Mouse (Mus musculus) heart, embryonic 14.5 days (tissue): Measurements from ENCODE around the gene Smg9. TPM values are rescaled to one million over a fixed set of nuclear protein-coding genes. Genes with fewer than 3 reads are reported as not detected.

Source experiments
- ATAC-seq: fragments of 200-750 bp; cut with Nextera tagmentation; 2 replicates; pipeline ENCODE4 v1.8.0; 2017; ENCODE audit warnings: low read depth, moderate TSS enrichment; ENCODE audit not compliant: insufficient number of reproducible peaks, insufficient read depth, low FRiP score
- H3K27ac ChIP-seq, 2 experiments: fragments of 200-500 bp in 1 of 2; fragments of 300-500 bp in 1 of 2; sonication (generic) in 1 of 2; replicated peaks in 1 of 2; 2 replicates each; pipeline ENCODE4 v1.5.1; 2012 to 2014; ENCODE audit warnings: low read depth in 2 of 2, low read length in 2 of 2, control low read depth in 1 of 2, mild to moderate bottlenecking in 1 of 2, mixed read lengths in 1 of 2; ENCODE audit not compliant: control insufficient read depth in 1 of 2, insufficient read depth in 1 of 2
- H3K27me3 ChIP-seq: fragments of 300-500 bp; sonication (generic); 2 replicates; pipeline ENCODE4 v1.6.1; 2014; ENCODE audit warnings: mild to moderate bottlenecking, low read length, control low read depth; ENCODE audit not compliant: control insufficient read depth, insufficient read depth
- H3K36me3 ChIP-seq: fragments of 300-500 bp; sonication (generic); 2 replicates; pipeline ENCODE4 v1.6.1; 2014; ENCODE audit warnings: mild to moderate bottlenecking, control low read depth, low read length, mixed read lengths; ENCODE audit not compliant: control insufficient read depth, insufficient read depth
- H3K4me1 ChIP-seq, 2 experiments: fragments of 200-500 bp in 1 of 2; fragments of 300-500 bp in 1 of 2; sonication (generic) in 1 of 2; 2 replicates each; pipeline ENCODE4 v1.6.1; 2012 to 2014; ENCODE audit warnings: low read length in 2 of 2, control low read depth in 1 of 2, mixed read lengths in 1 of 2; ENCODE audit not compliant: control insufficient read depth in 2 of 2, insufficient read depth in 2 of 2
- H3K4me2 ChIP-seq: fragments of 300-500 bp; sonication (generic); 2 replicates; pipeline ENCODE4 v1.6.1; 2014; ENCODE audit warnings: mild to moderate bottlenecking, low read length
- H3K4me3 ChIP-seq, 2 experiments: fragments of 200-500 bp in 1 of 2; fragments of 300-500 bp in 1 of 2; sonication (generic) in 1 of 2; 2 replicates each; pipeline ENCODE4 v1.5.1; 2012 to 2014; ENCODE audit warnings: low read length in 2 of 2, mild to moderate bottlenecking in 2 of 2, control low read depth in 1 of 2, low read depth in 1 of 2, moderate library complexity in 1 of 2; ENCODE audit not compliant: control insufficient read depth in 1 of 2, insufficient read depth in 1 of 2
- H3K9ac ChIP-seq: fragments of 300-500 bp; sonication (generic); 2 replicates; pipeline ENCODE4 v1.6.1; 2014; ENCODE audit warnings: mild to moderate bottlenecking, low read length
- H3K9me3 ChIP-seq: fragments of 300-500 bp; sonication (generic); 2 replicates; pipeline ENCODE4 v1.6.1; 2016; ENCODE audit warnings: low read length, control low read depth; ENCODE audit not compliant: control insufficient read depth
- WGBS: fragments of 180-500 bp; shearing (Covaris S2); extraction: QIAGEN DNeasy Blood & Tissue Kit; methylation state at CpG from one replicate; pipeline ENCODE4 v1.1.7; 2014; 5-methylcytosine and 5-hydroxymethylcytosine counted together
- polyA plus RNA-seq: library from polyadenylated mRNA; unstranded; fragments of >200 nt; fragmentation: Nextera tagmentation; extraction: Ambion mirVana; gene quantifications from 2 replicates; pipeline ENCODE4 v1.2.1, GENCODE M21; 2014

Gene Smg9
- polyA plus RNA-seq, 1 experiment from 2014 or later: 20.7 TPM

DNA sequence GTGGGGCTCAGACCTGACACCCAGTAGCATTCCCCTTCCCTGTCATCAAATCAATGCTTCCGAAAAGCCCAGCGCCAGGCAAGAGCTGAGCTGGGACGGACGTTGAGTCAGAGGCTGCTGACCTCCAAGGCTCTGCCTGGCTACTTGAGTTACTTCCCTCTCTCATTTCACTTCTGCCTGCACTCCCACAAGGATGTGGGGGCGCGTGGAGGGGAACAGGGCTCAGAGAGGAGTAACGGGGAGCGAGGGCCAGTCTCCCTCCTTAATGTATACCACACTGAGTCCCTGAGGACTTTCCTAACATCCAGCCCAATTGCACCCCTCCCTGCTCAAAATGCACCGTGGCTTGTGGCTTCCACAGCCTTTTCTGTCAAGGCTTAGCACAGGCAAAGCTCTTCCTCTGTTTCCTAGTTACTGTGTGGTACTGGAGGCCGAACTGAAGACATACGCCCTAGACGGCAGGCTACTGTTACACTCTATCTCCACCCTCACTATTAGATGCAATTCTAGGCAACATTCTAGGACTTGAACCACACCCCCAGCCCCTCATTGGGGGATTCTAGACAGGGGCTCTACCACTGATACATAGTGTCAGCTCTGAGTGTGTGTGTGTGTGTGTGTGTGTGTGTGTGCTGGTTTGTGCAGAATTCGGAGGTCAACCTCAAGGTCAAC, 9.8 kb upstream of the Smg9 start:
- no peak for ATAC-seq
- WGBS: 49% methylated on average over 13 of the region's 13 CpGs

DNA sequence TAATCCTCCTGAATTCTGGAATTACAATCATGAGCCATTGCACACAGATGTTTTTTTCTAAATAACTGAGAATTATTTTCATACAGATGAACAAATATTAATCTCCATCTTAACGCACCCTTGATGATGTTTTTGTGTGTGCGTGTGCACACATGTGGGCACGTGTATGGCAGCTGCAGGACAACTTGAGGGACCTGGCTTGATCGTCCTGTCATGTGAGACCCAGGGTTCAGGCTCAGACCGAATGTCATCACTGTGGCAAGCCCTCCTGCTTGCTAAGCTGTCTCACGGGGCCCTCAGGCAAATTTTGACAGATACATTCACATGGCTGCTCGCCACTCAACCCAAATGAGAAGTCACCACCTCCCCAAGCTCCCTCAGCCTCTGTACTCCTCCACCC, 8.9 kb upstream of the Smg9 start:
- Histone ChIP-seq H3K4me2 (no peak overlapping the region), H3K4me3 (no peak overlapping the region), H3K27me3 (no peaks in the 10 kb centered on the region), H3K36me3 (no peaks in the 10 kb centered on the region), H3K4me1 (no peaks in the 10 kb centered on the region), H3K9me3 (no peaks in the 10 kb centered on the region), H3K9ac (no peak overlapping the region), H3K27ac (no peak overlapping the region)
- no peak for ATAC-seq
- 70% methylated on average over 7 of the region's 7 CpGs for WGBS

More for the DNA sequence above, 9.8 kb upstream of the Smg9 start:
- no peak overlapping the region for H3K4me3 ChIP-seq
- no peak overlapping the region for H3K4me2 ChIP-seq
- no peak overlapping the region for H3K27ac ChIP-seq
- H3K9ac ChIP-seq: no peak overlapping the region
- H3K4me1 ChIP-seq: no peaks in the 10 kb centered on the region
- no peaks in the 10 kb centered on the region for H3K9me3 ChIP-seq
- no peaks in the 10 kb centered on the region for H3K27me3 ChIP-seq
- no peaks in the 10 kb centered on the region for H3K36me3 ChIP-seq

DNA sequence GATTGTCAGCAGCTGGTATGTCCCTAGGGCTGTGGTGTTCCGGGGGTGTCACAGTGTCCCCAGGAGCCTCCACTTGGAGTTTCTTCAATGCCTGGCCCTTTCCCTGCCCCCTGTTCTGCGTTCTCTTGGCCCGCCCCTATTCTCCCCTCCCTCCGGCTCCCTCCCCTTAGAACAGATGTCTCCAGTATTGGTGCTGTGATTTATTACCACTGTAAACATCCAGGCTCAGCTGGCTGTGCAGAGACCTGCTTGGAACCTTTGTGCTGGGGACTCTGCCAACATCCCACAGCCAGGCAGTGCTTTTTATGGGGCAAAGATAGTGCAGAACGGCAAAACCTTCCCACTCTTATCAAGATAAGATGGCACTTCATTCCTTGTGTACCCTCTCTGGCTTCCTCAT, 8.3 kb upstream of the Smg9 start:
- WGBS: 43% methylated on average over 5 of the region's 5 CpGs

DNA sequence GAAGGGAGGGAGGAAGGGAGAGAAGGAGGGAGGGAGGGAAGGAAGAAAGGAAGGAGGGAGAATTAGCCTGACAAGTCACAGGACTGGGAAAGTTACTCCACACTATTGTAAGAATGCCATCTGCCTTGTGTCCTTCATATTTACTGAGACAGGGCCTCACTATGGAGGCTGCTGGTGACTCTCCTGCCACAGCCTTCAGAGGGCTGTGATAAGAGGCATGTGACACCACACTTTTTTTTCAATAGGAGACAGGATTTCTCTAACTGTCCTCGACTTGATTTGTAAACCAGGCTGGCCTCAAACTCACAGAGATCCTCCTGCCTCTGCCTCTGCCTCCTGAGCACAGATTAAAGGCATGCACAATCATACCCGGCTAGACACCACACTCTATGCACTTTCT, 7.7 kb upstream of the Smg9 start:
- WGBS: 69% methylated on average over 2 of the region's 2 CpGs

More for the DNA sequence above, 8.3 kb upstream of the Smg9 start:
- Histone ChIP-seq H3K4me2 (no peak overlapping the region), H3K9me3 (no peaks in the 10 kb centered on the region), H3K36me3 (no peaks in the 10 kb centered on the region), H3K4me1 (no peaks in the 10 kb centered on the region), H3K27ac (no peak overlapping the region), H3K9ac (no peak overlapping the region), H3K4me3 (no peak overlapping the region), H3K27me3 (no peaks in the 10 kb centered on the region)
- ATAC-seq: no peak

DNA sequence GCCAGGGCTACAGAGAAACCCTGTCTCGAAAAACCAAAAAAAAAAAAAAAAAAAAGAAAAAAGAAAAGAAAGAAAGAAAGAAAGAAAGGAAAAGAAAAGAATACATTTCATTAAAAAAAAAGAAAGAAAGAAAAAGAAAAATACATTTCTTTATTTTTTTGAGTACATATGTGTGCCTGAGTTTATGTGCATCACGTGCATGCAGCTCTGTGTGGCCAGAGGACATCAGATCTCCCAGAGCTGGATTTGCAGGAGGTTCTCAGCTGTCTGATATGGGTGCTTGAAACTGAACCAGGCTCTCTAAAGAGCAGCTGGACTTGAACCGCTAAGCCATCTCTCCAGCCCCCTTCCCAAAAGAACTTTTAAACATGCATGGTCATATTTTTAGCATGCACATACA, 5.4 kb upstream of the Smg9 start:
- H3K9me3 ChIP-seq: no peaks in the 10 kb centered on the region
- peaks cover 2% of the 10 kb centered on the region in 2 experiments; a peak in 2 of 4 replicates for H3K4me1 ChIP-seq
- no peak overlapping the region for H3K4me3 ChIP-seq
- 73% methylated on average over 2 of the region's 3 CpGs for WGBS
- H3K9ac ChIP-seq: no peak overlapping the region
- H3K27ac ChIP-seq: no peak overlapping the region
- no peaks in the 10 kb centered on the region for H3K27me3 ChIP-seq
- no peaks in the 10 kb centered on the region for H3K36me3 ChIP-seq
- H3K4me2 ChIP-seq: no peak overlapping the region
- no peak for ATAC-seq

More for the DNA sequence above, 7.7 kb upstream of the Smg9 start:
- H3K9me3 ChIP-seq: no peaks in the 10 kb centered on the region
- H3K4me1 ChIP-seq: no peaks in the 10 kb centered on the region
- no peaks in the 10 kb centered on the region for H3K36me3 ChIP-seq
- no peak overlapping the region for H3K4me2 ChIP-seq
- H3K27me3 ChIP-seq: no peaks in the 10 kb centered on the region
- no peak overlapping the region for H3K27ac ChIP-seq
- H3K9ac ChIP-seq: no peak overlapping the region
- no peak overlapping the region for H3K4me3 ChIP-seq
- ATAC-seq: no peak

DNA sequence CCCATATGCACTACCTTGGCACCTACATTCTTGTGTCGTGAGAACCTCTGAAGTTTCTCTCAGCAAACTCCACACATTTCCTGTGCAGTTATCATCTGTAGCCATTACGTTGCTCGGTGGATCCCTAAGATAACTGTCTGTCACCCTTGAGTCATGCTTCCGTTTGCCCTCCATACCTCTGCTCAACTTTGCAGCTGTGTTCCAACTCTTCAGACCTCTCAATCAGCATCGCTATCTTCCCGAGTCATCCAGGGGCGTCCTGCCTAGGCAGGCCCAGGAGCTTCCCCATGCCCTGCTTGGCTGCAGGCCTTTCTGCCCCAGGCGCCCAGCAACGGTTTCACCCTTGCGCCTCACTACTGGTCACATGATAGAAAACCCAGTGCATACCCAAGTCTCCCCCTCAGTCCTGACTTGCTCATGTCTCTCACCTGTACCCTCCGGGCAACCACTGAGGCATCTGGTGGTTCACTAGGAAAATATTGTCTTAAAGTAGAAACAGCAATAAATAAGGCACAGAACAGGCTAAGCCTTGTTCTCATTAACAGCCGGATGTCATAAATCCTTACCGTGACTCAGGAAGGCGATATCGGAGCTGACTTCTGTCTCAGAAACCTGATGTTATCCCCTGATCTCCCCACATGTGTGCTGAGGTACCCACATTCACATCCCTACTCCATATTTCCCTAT, 4.8 kb upstream of the Smg9 start:
- 69% methylated on average over 15 of the region's 15 CpGs for WGBS
- no peaks in the 10 kb centered on the region for H3K36me3 ChIP-seq
- no peaks in the 10 kb centered on the region for H3K9me3 ChIP-seq
- ATAC-seq: no peak
- H3K9ac ChIP-seq: no peak overlapping the region
- no peak overlapping the region for H3K4me3 ChIP-seq
- no peaks in the 10 kb centered on the region for H3K27me3 ChIP-seq
- peaks cover 3% of the 10 kb centered on the region in 2 experiments; a peak in 2 of 4 replicates for H3K4me1 ChIP-seq
- no peak overlapping the region for H3K4me2 ChIP-seq
- no peak overlapping the region for H3K27ac ChIP-seq

DNA sequence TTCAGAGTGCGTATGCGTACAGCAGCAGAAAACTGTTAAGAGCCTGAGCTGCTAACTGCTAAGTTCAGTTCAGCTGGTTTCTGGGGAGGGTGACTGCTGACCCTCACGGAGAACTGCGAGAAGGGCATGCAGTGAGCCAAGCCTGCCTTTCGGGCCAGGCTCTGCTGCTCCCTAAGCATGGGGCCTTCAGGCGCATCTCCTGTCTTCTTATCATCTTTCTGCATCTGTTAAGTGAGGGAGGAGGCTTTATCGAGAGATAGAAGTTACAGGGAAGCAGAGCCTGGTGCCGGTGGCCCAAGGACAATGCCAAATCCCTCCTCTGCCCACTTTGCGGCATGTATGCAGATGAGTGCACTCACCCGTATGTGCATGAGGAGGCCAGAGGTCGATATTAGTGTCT, 2.6 kb upstream of the Smg9 start:
- no peaks in the 10 kb centered on the region for H3K27me3 ChIP-seq
- no peak overlapping the region for H3K27ac ChIP-seq
- H3K9me3 ChIP-seq: no peaks in the 10 kb centered on the region
- no peak overlapping the region for H3K4me2 ChIP-seq
- 68% methylated on average over 11 of the region's 11 CpGs for WGBS
- H3K4me1 ChIP-seq: peaks cover 3% of the 10 kb centered on the region in 2 experiments; a peak in 2 of 4 replicates
- no peak overlapping the region for H3K4me3 ChIP-seq
- H3K9ac ChIP-seq: no peak overlapping the region
- ATAC-seq: no peak
- 0 out of 2 replicates have a peak, but pooled peaks cover 1% of the 10 kb centered on the region for H3K36me3 ChIP-seq
